Mouse (Mus musculus) neural tube, embryonic 13.5 days (tissue): ENCODE measurements around the gene Ear6. TPM values are rescaled to one million over a fixed set of nuclear protein-coding genes. Genes with fewer than 3 reads are reported as not detected.

ENCODE experiments used
- ATAC-seq: fragments of 200-750 bp; cut with Nextera tagmentation; 2 replicates; pipeline ENCODE4 v1.8.0; 2017; ENCODE audit warnings: low read depth, mild to moderate bottlenecking, moderate TSS enrichment, moderate library complexity
- H3K27ac ChIP-seq: fragments of 300-500 bp; sonication (generic); replicated peaks from 2 replicates; pipeline ENCODE4 v1.5.1; 2015; ENCODE audit warnings: moderate library complexity, mild to moderate bottlenecking, inconsistent platforms
- H3K27me3 ChIP-seq: fragments of 300-500 bp; sonication (generic); 2 replicates; pipeline ENCODE4 v1.6.1; 2015; ENCODE audit warnings: mild to moderate bottlenecking, inconsistent platforms
- H3K36me3 ChIP-seq: fragments of 300-500 bp; sonication (generic); 2 replicates; pipeline ENCODE4 v1.6.1; 2015; ENCODE audit warnings: mild to moderate bottlenecking, inconsistent platforms
- H3K4me1 ChIP-seq: fragments of 300-500 bp; sonication (generic); replicated peaks from 2 replicates; pipeline ENCODE4 v1.6.1; 2015; ENCODE audit warnings: inconsistent platforms
- H3K4me2 ChIP-seq: fragments of 300-500 bp; sonication (generic); 2 replicates; pipeline ENCODE4 v1.6.1; 2015; ENCODE audit warnings: inconsistent platforms, mild to moderate bottlenecking, moderate library complexity
- H3K4me3 ChIP-seq: fragments of 300-500 bp; sonication (generic); 2 replicates; pipeline ENCODE4 v1.5.1; 2015; ENCODE audit warnings: mild to moderate bottlenecking, inconsistent platforms
- H3K9ac ChIP-seq: fragments of 300-500 bp; sonication (generic); 2 replicates; pipeline ENCODE4 v1.6.1; 2015; ENCODE audit warnings: moderate library complexity, mild to moderate bottlenecking, inconsistent platforms
- H3K9me3 ChIP-seq: fragments of 300-500 bp; sonication (generic); 2 replicates; pipeline ENCODE4 v1.6.1; 2016; ENCODE audit warnings: inconsistent platforms
- WGBS: fragments of 180-500 bp; shearing (Covaris S2); methylation state at CpG from one replicate; pipeline ENCODE4 v1.1.7; 2015; 5-methylcytosine and 5-hydroxymethylcytosine counted together
- microRNA-seq: library from miRNA; unstranded; fragments of <30 nt; microRNA quantifications from one replicate; pipeline ENCODE4, GENCODE M21; 2016
- polyA plus RNA-seq: library from polyadenylated mRNA; unstranded; fragments of >200 nt; fragmentation: Nextera tagmentation; extraction: Ambion mirVana; gene quantifications from 2 replicates; pipeline ENCODE4 v1.2.1, GENCODE M21; 2015

The Ear6 gene
- polyA plus RNA-seq, 1 experiment from 2014 or later = not detected

GRCm38 (mm10) chr14:51896539-51897170, 43.2 kb downstream of the Ear6 start:
- ATAC-seq = no peak
- H3K4me2 ChIP-seq = no peak overlapping the region

DNA sequence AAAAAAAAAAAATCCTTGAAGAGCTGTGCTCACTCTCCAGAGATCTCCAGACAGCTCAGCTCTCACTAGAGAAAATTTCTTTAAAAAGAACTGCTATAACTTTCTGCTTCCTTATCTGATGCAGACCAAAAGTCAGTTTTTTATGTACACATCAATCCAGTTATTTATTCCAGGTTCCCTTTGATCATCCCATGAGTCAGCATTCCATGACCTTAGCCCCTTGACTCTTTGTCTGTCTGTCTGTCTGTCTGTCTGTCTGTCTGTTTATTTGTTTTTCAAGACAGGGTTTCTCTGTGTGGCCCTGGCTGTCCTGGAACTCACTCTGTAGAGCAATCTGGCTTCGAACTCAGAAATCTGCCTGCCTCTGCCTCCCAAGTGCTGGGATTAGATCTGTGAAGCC, 45.9 kb downstream of the Ear6 start:
- Histone ChIP-seq H3K36me3 (peaks cover 23% of the 10 kb centered on the region), H3K4me1 (no peaks in the 10 kb centered on the region), H3K4me3 (no peak overlapping the region), H3K9me3 (no peaks in the 10 kb centered on the region), H3K27me3 (no peaks in the 10 kb centered on the region), H3K4me2 (no peak overlapping the region), H3K9ac (no peak overlapping the region), H3K27ac (no peak overlapping the region)
- 97% methylated on average over 1 of the region's 1 CpGs for WGBS
- no peak for ATAC-seq

More at GRCm38 (mm10) chr14:51896539-51897170, 43.2 kb downstream of the Ear6 start:
- Histone ChIP-seq H3K4me3 (no peak overlapping the region), H3K4me1 (no peaks in the 10 kb centered on the region), H3K27ac (no peak overlapping the region), H3K36me3 (peaks cover 45% of the 10 kb centered on the region), H3K27me3 (no peaks in the 10 kb centered on the region), H3K9ac (no peak overlapping the region), H3K9me3 (no peaks in the 10 kb centered on the region)
- 81% methylated on average over 8 of the region's 8 CpGs for WGBS

DNA sequence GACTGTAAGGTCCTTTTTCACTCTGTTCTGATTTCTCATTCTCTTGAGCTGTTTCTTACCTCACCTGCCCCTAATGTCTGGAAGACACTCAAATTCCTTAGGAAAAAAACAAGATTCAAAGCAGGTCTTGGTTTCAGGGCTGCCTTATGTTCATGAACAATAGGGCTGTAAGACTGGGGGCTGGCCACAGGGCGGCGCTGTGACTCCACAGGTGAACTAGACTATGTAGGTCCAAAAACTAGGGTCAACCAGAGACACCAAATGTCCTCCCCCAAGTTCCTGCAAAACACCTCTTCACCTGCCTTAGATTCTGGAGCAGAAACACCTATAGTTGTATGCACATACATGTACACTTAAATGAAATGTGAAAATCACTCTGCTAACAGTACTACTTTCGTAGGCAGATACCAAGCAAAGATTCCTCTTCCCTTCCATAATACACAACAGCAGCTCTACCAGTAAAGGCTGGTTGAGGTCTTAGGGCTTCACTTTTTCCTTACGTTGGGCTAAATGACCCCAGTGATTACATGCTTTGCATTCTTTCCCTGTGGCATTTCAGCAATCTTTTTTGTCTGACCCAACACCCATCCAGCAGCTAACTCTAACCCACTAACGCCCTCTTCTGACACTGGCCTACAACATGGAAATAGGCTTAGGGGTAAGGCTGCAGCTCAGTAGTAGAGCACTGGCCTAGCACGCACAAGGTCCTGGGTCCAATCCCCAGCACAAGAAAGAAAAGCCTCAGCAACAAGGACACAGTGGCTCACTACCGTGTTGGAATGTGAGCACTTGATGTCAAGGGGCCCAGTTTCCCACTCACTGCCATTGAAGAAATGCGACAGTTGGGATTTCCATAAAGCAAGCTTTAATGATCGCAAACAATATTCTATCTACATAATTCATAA, 49.6 kb downstream of the Ear6 start:
- no peaks in the 10 kb centered on the region for H3K4me1 ChIP-seq
- 61% methylated on average over 9 of the region's 9 CpGs for WGBS
- H3K4me3 ChIP-seq = no peak overlapping the region
- no peak overlapping the region for H3K4me2 ChIP-seq
- peak; percentile 62 for ATAC-seq
- 0 out of 2 replicates have a peak overlapping the region, but pooled peaks have one; percentile 8 for H3K9ac ChIP-seq
- H3K27ac ChIP-seq = no peak overlapping the region
- H3K9me3 ChIP-seq = no peaks in the 10 kb centered on the region
- H3K27me3 ChIP-seq = no peaks in the 10 kb centered on the region
- peaks cover 5% of the 10 kb centered on the region; the same call in 1 of the 2 replicates for H3K36me3 ChIP-seq

DNA sequence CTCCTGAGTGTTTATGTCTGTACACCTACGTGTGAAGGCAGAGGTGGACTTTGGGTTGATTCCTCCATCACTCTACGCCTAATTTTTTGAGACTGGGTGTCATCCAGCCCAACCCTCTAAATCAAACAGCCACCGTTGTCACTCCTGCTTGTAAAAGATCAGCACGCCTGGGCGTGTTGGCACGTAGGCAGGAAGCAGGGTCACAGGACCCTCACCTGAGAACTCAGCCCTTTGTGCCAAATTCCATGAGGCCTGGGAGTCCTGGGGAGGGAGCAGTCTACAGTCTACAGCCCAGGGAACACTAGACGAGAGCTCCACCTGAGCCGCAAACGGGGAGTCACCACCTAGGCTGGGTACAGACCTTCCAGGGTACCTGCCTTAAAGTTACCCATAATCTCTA, 50.3 kb downstream of the Ear6 start:
- WGBS = 90% methylated on average over 9 of the region's 9 CpGs
- no peaks in the 10 kb centered on the region for H3K9me3 ChIP-seq

More for the DNA sequence above, 50.3 kb downstream of the Ear6 start:
- no peak overlapping the region for H3K9ac ChIP-seq
- no peaks in the 10 kb centered on the region for H3K4me1 ChIP-seq
- no peak overlapping the region for H3K27ac ChIP-seq
- ATAC-seq = 0 out of 2 replicates have a peak, but pooled peaks have one; percentile 32
- H3K27me3 ChIP-seq = no peaks in the 10 kb centered on the region
- H3K4me3 ChIP-seq = no peak overlapping the region
- H3K4me2 ChIP-seq = no peak overlapping the region
- H3K36me3 ChIP-seq = peaks cover 5% of the 10 kb centered on the region

Small RNAs within 50 kb of the gene (microRNA-seq; reads per million reads assigned to microRNA genes)
- gene Gm27375 = not detected

Other genes with a start within 250 kb of the Ear6 start
- not detected in 2 replicates for gene Gm17078, start 242.4 kb upstream of the Ear6 start, polyA plus RNA-seq
- gene Gm4181, start 218.0 kb upstream of the Ear6 start, polyA plus RNA-seq = not detected in 2 replicates
- not detected in 2 replicates for gene Gm17079, start 158.2 kb upstream of the Ear6 start, polyA plus RNA-seq
- not detected in 2 replicates for gene Gm5800, start 136.5 kb upstream of the Ear6 start, polyA plus RNA-seq
- not detected in 2 replicates for gene Ang4, start 80.1 kb upstream of the Ear6 start, polyA plus RNA-seq
- not detected in 2 replicates for gene AY358078, start 53.7 kb upstream of the Ear6 start, polyA plus RNA-seq
- 69.9 and 78.4 TPM in 2 replicates for gene Mettl17, start 31.1 kb downstream of the Ear6 start, polyA plus RNA-seq
- 1.3 and 1.5 TPM in 2 replicates for gene Slc39a2, start 39.2 kb downstream of the Ear6 start, polyA plus RNA-seq
- gene Ndrg2, start 60.5 kb downstream of the Ear6 start, polyA plus RNA-seq = 151 and 159 TPM in 2 replicates
- not detected in 2 replicates for gene Tppp2, start 64.7 kb downstream of the Ear6 start, polyA plus RNA-seq
- gene Rnase13, start 69.1 kb downstream of the Ear6 start, polyA plus RNA-seq = not detected in 2 replicates
- gene Arhgef40, start 131.0 kb downstream of the Ear6 start, polyA plus RNA-seq = 69.0 and 72.9 TPM in 2 replicates
- not detected in 2 replicates for gene Tmem253, start 162.0 kb downstream of the Ear6 start, polyA plus RNA-seq
- 32.3 and 32.5 TPM in 2 replicates for gene Zfp219, start 167.0 kb downstream of the Ear6 start, polyA plus RNA-seq
- not detected in 2 replicates for gene Olfr221, start 188.8 kb downstream of the Ear6 start, polyA plus RNA-seq